Mouse (Mus musculus): ENCODE results near the gene 3100002H09Rik.

- TF ChIP-seq CTCF (IDR thresholded peaks at IDR 0.05; ENCODE audit: low read depth, low read length) = no peak
- no peak for TF ChIP-seq GATA2 (IDR thresholded peaks at IDR 0.05; ENCODE audit: borderline replicate concordance, low read depth, low read length)
- TF ChIP-seq GATA1 (IDR thresholded peaks at IDR 0.05; ENCODE audit: borderline replicate concordance, low read length) = no peak
- no peak for TF ChIP-seq POLR2AphosphoS5 (IDR thresholded peaks at IDR 0.05; ENCODE audit: insufficient replicate concordance, low read depth, low read length)
These were observed 10.8 kb upstream of the 3100002H09Rik start for GRCm38 (mm10) chr4:124621406-124621805.
